Mouse (Mus musculus) ES-E14 (cell line): ENCODE measurements at regions not wholly inside any gene's neighbourhood (a gene's known extent, or its start where the extent isn't known, plus 50 kb on each side); places are given as distances from the start of the nearest gene placed in this dataset.

ENCODE experiments used
- HCFC1 ChIP-seq: IDR thresholded peaks from 2 replicates; pipeline ENCODE4 v1.6.1; 2012; ENCODE audit warnings: low read length, inconsistent platforms, borderline replicate concordance; ENCODE audit not compliant: insufficient read depth
- MAFK ChIP-seq: IDR thresholded peaks from 2 replicates; pipeline ENCODE4 v1.6.1; 2014; ENCODE audit warnings: mild to moderate bottlenecking, low read depth, low read length, inconsistent platforms; ENCODE audit not compliant: insufficient read depth
- ZC3H11A ChIP-seq: IDR thresholded peaks from 2 replicates; pipeline ENCODE4 v1.6.1; 2012; ENCODE audit warnings: low read depth, mild to moderate bottlenecking, inconsistent platforms, low read length, borderline replicate concordance
- ZNF384 ChIP-seq: IDR thresholded peaks from 2 replicates; pipeline ENCODE4 v1.6.1; 2012; ENCODE audit warnings: low read depth, low read length, inconsistent platforms

GRCm38 (mm10) chr17:83967007-83967406 is 119.2 kb upstream of the Haao start:
- no peak for TF ChIP-seq MAFK
- no peak for TF ChIP-seq ZNF384
- no peak for TF ChIP-seq ZC3H11A
- TF ChIP-seq HCFC1: no peak
